Mouse (Mus musculus) kidney, adult 18-20 months (tissue): Measurements from ENCODE around the gene Smoc1.

Source experiments
- DNase-seq: peaks from one replicate; pipeline ENCODE4 v3.0.0; 2021

The Smoc1 gene

GRCm38 (mm10) chr12:81173893-81174292 is 147.3 kb downstream of the Smoc1 start:
- DNase-seq = no peak

- no peak for DNase-seq
Measured at GRCm38 (mm10) chr12:81175252-81175651, 148.6 kb downstream of the Smoc1 start.

GRCm38 (mm10) chr12:81182073-81182472 is 155.5 kb downstream of the Smoc1 start:
- peak; percentile 55 for DNase-seq

GRCm38 (mm10) chr12:81184967-81185366 is 158.4 kb downstream of the Smoc1 start:
- DNase-seq = no peak

- DNase-seq = no peak
Measured at GRCm38 (mm10) chr12:81186081-81186480, 159.5 kb downstream of the Smoc1 start.

- DNase-seq = no peak
Measured at GRCm38 (mm10) chr12:81186668-81187067, 160.1 kb downstream of the Smoc1 start.

- no peak for DNase-seq
Measured at GRCm38 (mm10) chr12:81188423-81188822, 161.8 kb downstream of the Smoc1 start.

- DNase-seq = no peak
Measured at GRCm38 (mm10) chr12:81188996-81189395, 162.4 kb downstream of the Smoc1 start.

- no peak for DNase-seq
Measured at GRCm38 (mm10) chr12:81189636-81190035, 163.0 kb downstream of the Smoc1 start.

GRCm38 (mm10) chr12:81193968-81194367 is 167.4 kb downstream of the Smoc1 start:
- DNase-seq = no peak

- no peak for DNase-seq
Measured at GRCm38 (mm10) chr12:81197468-81198075, 171.0 kb downstream of the Smoc1 start.

- DNase-seq = peak; percentile 44
Measured at GRCm38 (mm10) chr12:81199280-81199955, 172.8 kb downstream of the Smoc1 start.

GRCm38 (mm10) chr12:81203226-81203625 is 176.6 kb downstream of the Smoc1 start:
- DNase-seq = no peak

GRCm38 (mm10) chr12:81205619-81206560 is 179.3 kb downstream of the Smoc1 start:
- no peak for DNase-seq

GRCm38 (mm10) chr12:81208559-81208958 is 182.0 kb downstream of the Smoc1 start:
- DNase-seq = no peak

- DNase-seq = no peak
Measured at GRCm38 (mm10) chr12:81219339-81219738, 192.7 kb downstream of the Smoc1 start.

GRCm38 (mm10) chr12:81223276-81223675 is 196.7 kb downstream of the Smoc1 start:
- DNase-seq = no peak

GRCm38 (mm10) chr12:81224843-81225242 is 198.2 kb downstream of the Smoc1 start:
- no peak for DNase-seq

GRCm38 (mm10) chr12:81225966-81226577 is 199.5 kb downstream of the Smoc1 start:
- DNase-seq = no peak

- no peak for DNase-seq
Measured at GRCm38 (mm10) chr12:81226590-81226989, 200.0 kb downstream of the Smoc1 start.

GRCm38 (mm10) chr12:81227767-81228460 is 201.3 kb downstream of the Smoc1 start:
- no peak for DNase-seq

- no peak for DNase-seq
Measured at GRCm38 (mm10) chr12:81233746-81234380, 207.3 kb downstream of the Smoc1 start.
